Mouse (Mus musculus) small intestine, adult 2 months (tissue): Measurements from ENCODE around the gene Gh.

ENCODE experiments used
- CTCF ChIP-seq: fragments of 200-500 bp; IDR thresholded peaks from 2 replicates; pipeline ENCODE4 v1.5.1; 2012; ENCODE audit warnings: low read depth, mild to moderate bottlenecking, control low read depth, inconsistent platforms, low read length, moderate library complexity, mixed read lengths; ENCODE audit not compliant: insufficient replicate concordance, insufficient read length; ENCODE audit errors: extremely low read depth
- POLR2A ChIP-seq: fragments of 200-500 bp; IDR thresholded peaks from 2 replicates; pipeline ENCODE4 v1.6.1; 2012; ENCODE audit warnings: low read depth, mild to moderate bottlenecking, control low read depth, inconsistent platforms, low read length, moderate library complexity

GRCm38 (mm10) chr11:106289369-106289768 is 12.3 kb downstream of the Gh start:
- peak; percentile 16; the same call in 1 of the 2 replicates for TF ChIP-seq CTCF
- TF ChIP-seq POLR2A: no peak
